23 mouse cellular contexts compared by ENCODE assay signal in the genomic region with DNA sequence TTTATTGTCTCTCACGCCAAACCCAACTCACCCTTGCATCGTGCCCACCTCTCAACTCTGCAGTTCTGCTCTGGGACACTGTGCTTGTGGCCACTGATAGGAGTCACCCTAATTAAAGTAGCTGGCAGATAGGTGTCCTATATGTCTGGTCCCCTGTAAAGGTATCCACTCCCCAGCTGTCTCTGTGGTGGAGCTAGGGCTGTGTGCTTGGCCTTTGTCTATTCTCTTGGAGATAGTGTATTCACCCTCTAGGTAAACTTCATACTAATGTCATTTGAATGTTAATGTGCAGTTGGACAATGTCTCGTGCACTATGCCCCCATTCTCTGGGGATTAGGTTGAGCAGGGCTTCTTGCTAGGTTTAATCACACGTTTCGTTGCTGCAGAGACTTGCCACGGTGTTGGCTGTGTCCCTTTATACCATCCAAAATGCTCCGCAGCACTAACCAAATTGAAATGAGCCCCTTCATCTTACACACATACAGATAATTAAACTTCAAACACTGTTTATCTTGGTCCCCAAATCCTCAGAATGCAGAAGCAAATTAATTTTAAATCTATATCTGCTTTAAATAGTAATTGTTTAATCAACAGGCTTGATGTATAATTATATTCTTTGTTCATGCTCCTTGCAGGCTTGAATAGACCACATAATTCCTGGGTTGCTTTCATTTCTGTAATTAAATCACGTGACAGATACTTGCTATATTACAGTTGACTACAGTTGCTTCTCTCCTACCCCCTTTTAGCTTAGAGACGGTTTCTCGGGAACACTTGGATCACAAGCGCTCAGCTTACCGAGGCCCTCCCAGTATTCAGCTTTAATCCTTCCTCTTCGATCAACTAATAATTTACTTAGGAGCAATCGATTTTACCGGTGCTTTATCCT.
DNase-seq lines count a peak whose midpoint lies in the region; ATAC-seq and TF ChIP-seq lines count a peak whose summit lies in the region.
"Had no signal": no experiment of that assay in that cellular context is flagged by ENCODE, and none has a peak within 500 bp of the region (broad histone marks: within the 10 kb centered on the region; RNA-seq: fewer than 3 reads in every experiment).

No protein-coding gene starts in this region.

- peak; percentile 70 for DNase-seq in midbrain, embryonic 11.5 days (ENCODE audit: low spot score, missing footprints)
- DNase-seq in midbrain, postnatal 0 days (ENCODE audit: low spot score): no peak
- peak; percentile 38 for DNase-seq in Muller cell, postnatal 12 days (ENCODE audit: inconsistent ontology term)
- DNase-seq in forebrain, embryonic 14.5 days (ENCODE audit: low spot score): peak; percentile 72
- no peak for DNase-seq in lung, postnatal 36 days
- no peak for DNase-seq in natural killer cell, adult 2 months (ENCODE audit: low spot score in 2 of 2)
- DNase-seq: adrenal gland, postnatal 10 days; cerebellum, adult 8-10 months; cerebellum, postnatal 36 days; embryo, embryonic 11 days; gastrocnemius, postnatal 14 days; heart, adult 11 months; heart, postnatal 10 days; kidney, adult 18-20 months; layer of hippocampus, adult 9-11 months; liver, embryonic 13.5 days; lung, embryonic 14.5 days; lung, postnatal 4 days had no signal

- no peaks in the 10 kb centered on the region for H3K36me3 ChIP-seq in midbrain, embryonic 11.5 days (ENCODE audit: control insufficient read depth, insufficient read depth, low read length)
- no peaks in the 10 kb centered on the region for H3K36me3 ChIP-seq in midbrain, postnatal 0 days (ENCODE audit: insufficient read depth, low read length)
- no peaks in the 10 kb centered on the region for H3K36me3 ChIP-seq in forebrain, embryonic 14.5 days (ENCODE audit: control insufficient read depth, insufficient read depth, low read length)
- no peaks in the 10 kb centered on the region for H3K36me3 ChIP-seq in midbrain, embryonic 15.5 days (replicated peaks)
- H3K36me3 ChIP-seq: embryonic facial prominence, embryonic 15.5 days; liver, embryonic 13.5 days had no signal

- no peaks in the 10 kb centered on the region for H3K9me3 ChIP-seq in midbrain, embryonic 11.5 days (ENCODE audit: control insufficient read depth, low read length)
- no peaks in the 10 kb centered on the region for H3K9me3 ChIP-seq in midbrain, postnatal 0 days (ENCODE audit: low read length)
- H3K9me3 ChIP-seq in forebrain, embryonic 14.5 days (replicated peaks; ENCODE audit: control insufficient read depth, low read length): no peaks in the 10 kb centered on the region
- H3K9me3 ChIP-seq in midbrain, embryonic 15.5 days: no peaks in the 10 kb centered on the region
- H3K9me3 ChIP-seq: embryonic facial prominence, embryonic 15.5 days; liver, embryonic 13.5 days had no signal

- H3K4me1 ChIP-seq in midbrain, embryonic 11.5 days (ENCODE audit: control insufficient read depth, insufficient read depth, low read length): peaks cover 2% of the 10 kb centered on the region; the same call in 1 of the 2 replicates
- H3K4me1 ChIP-seq in midbrain, postnatal 0 days (ENCODE audit: insufficient read depth, low read length): no peaks in the 10 kb centered on the region
- H3K4me1 ChIP-seq in forebrain, embryonic 14.5 days (ENCODE audit: control insufficient read depth, insufficient read depth, low read length): peaks cover 9% of the 10 kb centered on the region
- peaks cover 4% of the 10 kb centered on the region; the same call in 1 of the 2 replicates for H3K4me1 ChIP-seq in midbrain, embryonic 15.5 days
- H3K4me1 ChIP-seq: embryonic facial prominence, embryonic 15.5 days; liver, embryonic 13.5 days had no signal

- H3K4me2 ChIP-seq in midbrain, embryonic 11.5 days: no peak overlapping the region
- H3K4me2 ChIP-seq in midbrain, postnatal 0 days (ENCODE audit: low read depth, low read length, poor library complexity, severe bottlenecking): no peak overlapping the region
- peak overlapping the region; percentile 18; the same call in 1 of the 2 replicates for H3K4me2 ChIP-seq in forebrain, embryonic 14.5 days (ENCODE audit: low read length)
- no peak overlapping the region for H3K4me2 ChIP-seq in midbrain, embryonic 15.5 days
- H3K4me2 ChIP-seq: embryonic facial prominence, embryonic 15.5 days; heart, embryonic 11.5 days; liver, embryonic 13.5 days; lung, embryonic 14.5 days had no signal

- WGBS in midbrain, embryonic 11.5 days: 67% methylated on average over 15 of the region's 15 CpGs
- 42% methylated on average over 15 of the region's 15 CpGs for WGBS in midbrain, postnatal 0 days
- 30% methylated on average over 15 of the region's 15 CpGs for WGBS in forebrain, embryonic 14.5 days
- WGBS in midbrain, embryonic 15.5 days: 48% methylated on average over 15 of the region's 15 CpGs

- TF ChIP-seq CTCF in midbrain, postnatal 0 days (IDR thresholded peaks at IDR 0.05): no peak

- H3K27me3 ChIP-seq in midbrain, embryonic 11.5 days (ENCODE audit: control insufficient read depth, insufficient read depth, low read length): no peaks in the 10 kb centered on the region
- H3K27me3 ChIP-seq in midbrain, postnatal 0 days (ENCODE audit: insufficient read depth, low read length): no peaks in the 10 kb centered on the region
- H3K27me3 ChIP-seq in forebrain, embryonic 14.5 days (replicated peaks; ENCODE audit: control insufficient read depth, insufficient read depth, low read length): no peaks in the 10 kb centered on the region
- H3K27me3 ChIP-seq in midbrain, embryonic 15.5 days (replicated peaks): no peaks in the 10 kb centered on the region
- H3K27me3 ChIP-seq: embryonic facial prominence, embryonic 15.5 days; liver, embryonic 13.5 days had no signal

- no peak overlapping the region for H3K27ac ChIP-seq in midbrain, embryonic 11.5 days (ENCODE audit: low read depth, low read length)
- no peak overlapping the region for H3K27ac ChIP-seq in midbrain, postnatal 0 days (ENCODE audit: low read depth, low read length)
- H3K27ac ChIP-seq in forebrain, embryonic 14.5 days (ENCODE audit: low read depth, low read length): no peak overlapping the region
- H3K27ac ChIP-seq in midbrain, embryonic 15.5 days: peak overlapping the region; percentile 38; the same call in 1 of the 2 replicates
- H3K27ac ChIP-seq: embryonic facial prominence, embryonic 15.5 days; kidney, postnatal 0 days; liver, embryonic 13.5 days had no signal

- H3K4me3 ChIP-seq in midbrain, embryonic 11.5 days (ENCODE audit: low read depth, low read length): no peak overlapping the region
- H3K4me3 ChIP-seq in midbrain, postnatal 0 days (ENCODE audit: low read depth, low read length): no peak overlapping the region
- H3K4me3 ChIP-seq in forebrain, embryonic 14.5 days (ENCODE audit: low read depth, low read length): no peak overlapping the region
- no peak overlapping the region for H3K4me3 ChIP-seq in midbrain, embryonic 15.5 days
- H3K4me3 ChIP-seq: embryonic facial prominence, embryonic 15.5 days; liver, embryonic 13.5 days had no signal

- peak; percentile 58; the same call in 1 of the 2 replicates for ATAC-seq in midbrain, embryonic 11.5 days (ENCODE audit: low FRiP score)
- ATAC-seq in midbrain, postnatal 0 days (ENCODE audit: low FRiP score): no peak
- peak; percentile 85 for ATAC-seq in forebrain, embryonic 14.5 days
- peak; percentile 88 for ATAC-seq in midbrain, embryonic 15.5 days (replicated peaks)
- ATAC-seq in megakaryocyte progenitor cell, adult 5-6 weeks (replicated peaks; ENCODE audit: poor library complexity): no peak

- no peak overlapping the region for H3K9ac ChIP-seq in midbrain, embryonic 11.5 days (ENCODE audit: low read length)
- no peak overlapping the region for H3K9ac ChIP-seq in midbrain, postnatal 0 days (replicated peaks; ENCODE audit: low read length, poor library complexity, severe bottlenecking)
- no peak overlapping the region for H3K9ac ChIP-seq in forebrain, embryonic 14.5 days (ENCODE audit: low read length)
- no peak overlapping the region for H3K9ac ChIP-seq in midbrain, embryonic 15.5 days
- H3K9ac ChIP-seq: embryonic facial prominence, embryonic 15.5 days; liver, embryonic 13.5 days; lung, embryonic 14.5 days had no signal

Comparison
In these comparisons a context has a peak if more than half of its experiments do, and no peak if none do; other contexts are left out.
1. ATAC-seq: peak in midbrain, embryonic 11.5 days (single experiment), forebrain, embryonic 14.5 days (single experiment) and midbrain, embryonic 15.5 days (single experiment); none in midbrain, postnatal 0 days (single experiment) and megakaryocyte progenitor cell, adult 5-6 weeks (single experiment).
2. DNase-seq: peak in midbrain, embryonic 11.5 days (single experiment), Muller cell, postnatal 12 days (single experiment) and forebrain, embryonic 14.5 days (single experiment); none in midbrain, postnatal 0 days (single experiment), lung, postnatal 36 days (single experiment) and natural killer cell, adult 2 months (0 of 2).